Mouse (Mus musculus): ENCODE data around the gene Celf6. TPM values are rescaled to one million over a fixed set of nuclear protein-coding genes. Genes with fewer than 3 reads are reported as not detected.

Gene Celf6
- polyA plus RNA-seq (2017; shearing (Covaris generic)), result not detected

GRCm38 (mm10) chr9:59577844-59578504 lies at the start of gene Celf6:
Gene Celf6 (plus strand): TSS chr9:59577917.

DNA sequence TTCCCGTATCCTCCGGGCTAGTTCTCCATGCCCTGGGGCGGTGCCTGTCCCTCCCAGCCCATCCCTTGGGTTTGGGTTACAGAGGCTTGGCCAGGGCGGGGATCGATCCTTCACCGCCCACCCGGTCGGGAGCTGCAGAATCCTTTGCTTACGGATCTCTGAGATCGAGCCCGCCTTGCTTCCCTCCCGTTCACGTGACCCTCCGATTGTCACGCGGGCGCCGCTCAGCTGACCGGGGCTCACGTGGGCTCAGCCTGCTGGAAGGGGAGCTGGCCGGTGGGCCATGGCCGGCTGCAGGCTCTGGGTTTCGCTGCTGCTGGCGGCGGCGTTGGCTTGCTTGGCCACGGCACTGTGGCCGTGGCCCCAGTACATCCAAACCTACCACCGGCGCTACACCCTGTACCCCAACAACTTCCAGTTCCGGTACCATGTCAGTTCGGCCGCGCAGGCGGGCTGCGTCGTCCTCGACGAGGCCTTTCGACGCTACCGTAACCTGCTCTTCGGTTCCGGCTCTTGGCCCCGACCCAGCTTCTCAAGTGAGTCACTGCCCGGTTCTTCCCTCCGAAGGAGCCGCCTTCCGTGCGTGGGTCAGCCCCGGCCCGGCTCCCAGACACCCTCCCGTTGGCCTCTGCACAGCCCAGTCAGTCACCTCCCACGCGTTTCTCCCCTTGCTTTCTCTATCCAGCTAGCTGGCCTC lies 38.1 kb upstream of the Celf6 start, which contains the start of the genes Hexa and Tmem202:
Hexa (plus strand) TSS at position 100 of the 697 bp plus-strand sequence.
Tmem202 (minus strand) TSS at position 407 of the 697 bp plus-strand sequence.

DNA sequence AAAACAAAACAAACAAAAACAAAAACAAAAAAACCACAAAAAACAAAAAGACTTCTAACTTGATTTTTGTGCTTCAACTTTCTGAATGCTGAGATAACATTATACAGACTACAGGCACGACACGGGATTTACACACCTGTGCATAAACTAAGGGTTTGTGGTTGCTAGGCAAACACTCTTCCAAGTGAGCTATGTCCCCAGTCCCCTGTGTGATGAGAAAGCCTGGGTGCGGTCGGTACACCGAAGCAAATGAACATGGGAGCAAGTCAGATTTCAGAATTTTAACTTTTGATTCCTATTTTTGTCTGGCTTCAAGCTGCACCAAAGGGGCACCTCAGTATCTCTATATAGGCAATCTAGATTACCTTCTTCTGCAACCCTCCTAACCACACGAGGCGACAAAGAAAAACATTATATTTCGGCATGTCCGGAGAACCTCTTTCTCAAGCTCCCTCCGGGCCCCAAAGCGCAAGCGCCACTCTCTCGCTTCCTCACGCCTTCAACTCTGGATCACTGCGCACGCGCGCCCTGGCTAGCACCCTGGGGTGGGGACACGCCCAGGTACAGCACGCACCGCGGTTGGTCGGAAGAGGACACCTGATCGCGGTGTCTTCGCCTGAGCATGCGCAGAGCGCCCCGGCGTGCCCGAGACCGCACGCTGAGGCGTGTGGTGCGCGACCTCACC lies 39.0 kb downstream of the Celf6 start, which contains the start of gene Parp6:
Parp6 (plus strand) TSS at position 663 of the 685 bp plus-strand sequence.

GRCm38 (mm10) chr9:59655958-59656634 lies 78.4 kb downstream of the Celf6 start, which contains the start of gene Pkm:
Gene Pkm (plus strand): TSS chr9:59656368.

Other genes starting within 250 kb of the Celf6 start
- 11.5 TPM for gene Bbs4, start 224.4 kb upstream of the Celf6 start, polyA plus RNA-seq (2017; shearing (Covaris generic))
- gene Arih1, start 91.3 kb upstream of the Celf6 start, polyA plus RNA-seq (2017; shearing (Covaris generic)), result 110 TPM
- 55.5 TPM for gene Hexa, start 38.4 kb upstream of the Celf6 start, polyA plus RNA-seq (2017; shearing (Covaris generic))
- 0.53 TPM for gene Tmem202, start 38.1 kb upstream of the Celf6 start, polyA plus RNA-seq (2017; shearing (Covaris generic))
- 61.5 TPM for gene Parp6, start 39.4 kb downstream of the Celf6 start, polyA plus RNA-seq (2017; shearing (Covaris generic))
- gene Pkm, start 78.5 kb downstream of the Celf6 start, polyA plus RNA-seq (2017; shearing (Covaris generic)), result 762 TPM
- gene Gramd2, start 102.2 kb downstream of the Celf6 start, polyA plus RNA-seq (2017; shearing (Covaris generic)), result 0.17 TPM
- 7.1 TPM for gene Senp8, start 172.8 kb downstream of the Celf6 start, polyA plus RNA-seq (2017; shearing (Covaris generic))
- gene Myo9a, start 173.0 kb downstream of the Celf6 start, polyA plus RNA-seq (2017; shearing (Covaris generic)), result 28.7 TPM